In the genomic region with DNA sequence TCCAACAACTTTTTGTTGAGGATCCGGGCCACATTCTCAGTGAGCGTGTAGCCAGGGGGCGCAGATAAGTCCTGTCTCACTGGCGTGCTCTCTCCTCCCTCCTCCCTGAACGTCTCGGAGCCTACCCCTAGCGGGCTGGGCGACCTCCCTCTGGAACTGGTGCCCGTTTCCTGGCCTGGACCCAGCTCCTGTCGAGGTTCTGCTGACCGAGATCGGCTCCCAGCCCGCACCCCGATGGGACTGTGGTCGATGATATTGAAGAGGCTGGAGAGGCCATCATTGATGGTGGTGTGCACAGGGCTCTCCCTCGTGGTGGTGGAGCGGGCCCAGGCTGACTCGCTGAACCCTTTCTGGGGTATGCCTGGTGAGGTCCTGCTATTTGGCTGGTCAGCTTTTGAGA, we compare ENCODE assay signal across 17 mouse cellular contexts.
"Had no signal": no experiment of that assay in that cellular context is flagged by ENCODE, and none has a peak within 500 bp of the region (broad histone marks: within the 10 kb centered on the region; RNA-seq: fewer than 3 reads in every experiment).

No protein-coding gene starts in this region.

- DNase-seq: liver, postnatal 0 days; lung, embryonic 14.5 days; lung, postnatal 10 days; lung, postnatal 4 days; midbrain, embryonic 14.5 days; retina, postnatal 1 day; right cerebral cortex, adult 18-20 months; right cerebral cortex, postnatal 4 days; spleen, adult 18-20 months; thymus, adult 18-20 months; thymus, postnatal 14 days; thymus, postnatal 36 days had no signal

- H3K4me1 ChIP-seq: midbrain, embryonic 10.5 days; midbrain, embryonic 12.5 days had no signal

- H3K27me3 ChIP-seq: midbrain, embryonic 12.5 days; neural tube, embryonic 13.5 days; neural tube, embryonic 15.5 days had no signal

- H3K9me3 ChIP-seq: midbrain, embryonic 10.5 days; midbrain, embryonic 12.5 days; neural tube, embryonic 13.5 days; neural tube, embryonic 15.5 days had no signal

- H3K4me3 ChIP-seq: midbrain, embryonic 10.5 days; midbrain, embryonic 12.5 days; myocyte; neural tube, embryonic 13.5 days; neural tube, embryonic 15.5 days had no signal
